Mouse (Mus musculus): ENCODE results near the gene Hpd. TPM values are rescaled to one million over a fixed set of nuclear protein-coding genes. Genes with fewer than 3 reads are reported as not detected.

Gene Hpd
- polyA plus RNA-seq, 1 experiment from 2014 or later, result not detected

- WGBS (ENCODE audit: insufficient replicate concordance), result 82% methylated on average over 15 of the region's 15 CpGs
Observed at GRCm38 (mm10) chr5:123180390-123180789, 2.1 kb downstream of the Hpd start.

DNA sequence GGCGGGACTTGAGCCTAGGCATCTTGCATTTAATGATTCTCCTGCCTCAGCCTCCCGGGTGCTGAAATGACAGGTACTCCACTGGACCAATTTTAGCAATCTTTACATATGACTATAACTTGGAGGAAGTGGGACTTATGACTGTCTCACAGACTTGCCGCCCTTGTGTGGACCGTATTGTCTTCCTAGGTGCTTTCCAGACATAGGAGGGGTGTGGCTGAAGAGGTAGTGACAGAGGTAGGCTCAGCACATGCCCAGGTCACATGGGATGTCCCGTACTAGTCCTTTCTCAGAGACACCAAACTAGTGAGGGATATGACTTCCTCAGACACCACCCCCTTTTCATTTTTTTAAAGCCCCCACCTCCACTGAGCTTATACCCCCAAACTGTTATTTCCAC, 3.7 kb downstream of the Hpd start:
- WGBS (ENCODE audit: insufficient replicate concordance), result 83% methylated on average over 5 of the region's 5 CpGs

More at GRCm38 (mm10) chr5:123180390-123180789, 2.1 kb downstream of the Hpd start:
- H3K27ac ChIP-seq (ENCODE audit: low read depth, low read length), result no peak overlapping the region
- H3K4me3 ChIP-seq (ENCODE audit: low read depth, low read length), result no peak overlapping the region
- no peaks in the 10 kb centered on the region for H3K27me3 ChIP-seq (ENCODE audit: control insufficient read depth, insufficient read depth, low read length)
- H3K4me1 ChIP-seq (ENCODE audit: control insufficient read depth, insufficient read depth, low read length), result no peaks in the 10 kb centered on the region
- H3K9me3 ChIP-seq (replicated peaks; ENCODE audit: control insufficient read depth, low read length), result no peaks in the 10 kb centered on the region
- H3K36me3 ChIP-seq (ENCODE audit: control insufficient read depth, insufficient read depth, low read length), result no peaks in the 10 kb centered on the region
- no peak for ATAC-seq (replicated peaks; ENCODE audit: insufficient number of reproducible peaks, low FRiP score, low TSS enrichment)
- H3K9ac ChIP-seq (ENCODE audit: low read depth, low read length), result no peak overlapping the region
- no peak overlapping the region for H3K4me2 ChIP-seq

DNA sequence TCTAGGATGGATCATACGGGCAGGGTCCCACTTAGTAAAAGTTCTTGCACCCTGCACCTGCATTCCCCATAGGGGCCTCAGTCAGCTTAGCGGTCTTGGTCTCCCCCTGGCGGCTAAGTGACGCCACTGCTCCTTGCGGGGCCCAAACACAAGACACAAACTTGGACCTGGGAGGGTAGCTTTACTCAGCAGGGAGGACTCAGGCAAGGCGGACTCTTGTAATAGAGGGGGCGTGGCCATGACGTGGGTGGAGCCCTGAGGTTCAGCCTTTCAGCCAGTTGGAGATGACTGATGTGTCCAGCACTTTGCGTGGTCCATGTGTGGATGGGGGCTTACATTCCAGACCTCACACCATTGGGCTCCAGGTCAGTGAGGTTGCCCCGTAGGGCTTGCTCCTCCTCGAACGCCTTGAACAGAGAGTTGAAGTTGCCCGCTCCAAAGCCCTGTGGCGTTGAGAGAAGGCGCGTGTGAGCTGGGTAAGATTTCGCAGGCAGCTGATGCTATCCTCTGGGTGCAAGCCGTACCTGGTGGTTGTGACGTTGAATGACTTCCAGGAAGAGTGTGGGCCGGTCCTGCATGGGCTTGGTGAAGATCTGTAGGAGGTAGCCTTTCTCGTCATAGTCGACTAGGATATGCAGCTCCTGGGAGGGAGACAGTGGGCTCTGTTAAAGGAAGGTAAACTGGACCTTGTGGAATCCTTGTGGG, 10.7 kb downstream of the Hpd start:
- 10% methylated on average over 22 of the region's 22 CpGs for WGBS (ENCODE audit: insufficient replicate concordance)
- Histone ChIP-seq H3K9me3 (replicated peaks; ENCODE audit: control insufficient read depth, low read length) (no peaks in the 10 kb centered on the region), H3K36me3 (ENCODE audit: control insufficient read depth, insufficient read depth, low read length) (no peaks in the 10 kb centered on the region), H3K4me2 (peak overlapping the region; percentile 58), H3K4me1 (ENCODE audit: control insufficient read depth, insufficient read depth, low read length) (no peaks in the 10 kb centered on the region; the same call in 1 of the 2 replicates), H3K27ac (ENCODE audit: low read depth, low read length) (no peak overlapping the region), H3K9ac (ENCODE audit: low read depth, low read length) (no peak overlapping the region), H3K4me3 (ENCODE audit: low read depth, low read length) (0 out of 2 replicates have a peak overlapping the region, but pooled peaks have one; percentile 1), H3K27me3 (ENCODE audit: control insufficient read depth, insufficient read depth, low read length) (no peaks in the 10 kb centered on the region)
- ATAC-seq (replicated peaks; ENCODE audit: insufficient number of reproducible peaks, low FRiP score, low TSS enrichment), result peak; percentile 66

More for the DNA sequence above, 3.7 kb downstream of the Hpd start:
- no peak overlapping the region for H3K4me3 ChIP-seq (ENCODE audit: low read depth, low read length)
- no peak overlapping the region for H3K9ac ChIP-seq (ENCODE audit: low read depth, low read length)
- no peak overlapping the region for H3K4me2 ChIP-seq
- no peak for ATAC-seq (replicated peaks; ENCODE audit: insufficient number of reproducible peaks, low FRiP score, low TSS enrichment)
- no peaks in the 10 kb centered on the region for H3K9me3 ChIP-seq (replicated peaks; ENCODE audit: control insufficient read depth, low read length)
- H3K36me3 ChIP-seq (ENCODE audit: control insufficient read depth, insufficient read depth, low read length), result no peaks in the 10 kb centered on the region
- no peak overlapping the region for H3K27ac ChIP-seq (ENCODE audit: low read depth, low read length)
- no peaks in the 10 kb centered on the region for H3K27me3 ChIP-seq (ENCODE audit: control insufficient read depth, insufficient read depth, low read length)
- H3K4me1 ChIP-seq (ENCODE audit: control insufficient read depth, insufficient read depth, low read length), result no peaks in the 10 kb centered on the region

DNA sequence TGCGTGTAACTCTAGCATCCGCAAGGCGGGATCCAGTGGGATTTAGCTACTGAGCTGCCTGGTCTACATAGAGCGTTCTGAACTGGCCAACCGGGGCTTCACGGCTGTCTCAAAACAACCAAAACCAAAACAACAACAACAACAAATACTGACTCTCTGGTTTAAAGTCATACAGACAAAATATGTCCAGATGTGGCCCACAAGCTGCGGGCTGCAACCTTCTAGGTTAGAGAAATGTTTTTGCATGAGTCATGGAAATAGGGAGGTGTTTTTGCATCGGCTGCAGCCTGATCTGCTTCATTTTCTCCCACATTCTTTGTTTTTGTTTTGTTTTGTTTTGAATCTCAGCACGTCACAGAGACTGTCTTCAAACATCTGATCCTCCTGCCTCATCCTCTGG, 12.2 kb downstream of the Hpd start:
- H3K4me3 ChIP-seq (ENCODE audit: low read depth, low read length), result no peak overlapping the region
- no peak overlapping the region for H3K9ac ChIP-seq (ENCODE audit: low read depth, low read length)
- WGBS (ENCODE audit: insufficient replicate concordance), result 80% methylated on average over 9 of the region's 9 CpGs
- no peaks in the 10 kb centered on the region for H3K9me3 ChIP-seq (replicated peaks; ENCODE audit: control insufficient read depth, low read length)
- ATAC-seq (replicated peaks; ENCODE audit: insufficient number of reproducible peaks, low FRiP score, low TSS enrichment), result no peak
- no peak overlapping the region for H3K4me2 ChIP-seq
- no peaks in the 10 kb centered on the region; the same call in 1 of the 2 replicates for H3K4me1 ChIP-seq (ENCODE audit: control insufficient read depth, insufficient read depth, low read length)
- peaks cover 12% of the 10 kb centered on the region for H3K36me3 ChIP-seq (ENCODE audit: control insufficient read depth, insufficient read depth, low read length)
- no peak overlapping the region for H3K27ac ChIP-seq (ENCODE audit: low read depth, low read length)
- no peaks in the 10 kb centered on the region for H3K27me3 ChIP-seq (ENCODE audit: control insufficient read depth, insufficient read depth, low read length)

DNA sequence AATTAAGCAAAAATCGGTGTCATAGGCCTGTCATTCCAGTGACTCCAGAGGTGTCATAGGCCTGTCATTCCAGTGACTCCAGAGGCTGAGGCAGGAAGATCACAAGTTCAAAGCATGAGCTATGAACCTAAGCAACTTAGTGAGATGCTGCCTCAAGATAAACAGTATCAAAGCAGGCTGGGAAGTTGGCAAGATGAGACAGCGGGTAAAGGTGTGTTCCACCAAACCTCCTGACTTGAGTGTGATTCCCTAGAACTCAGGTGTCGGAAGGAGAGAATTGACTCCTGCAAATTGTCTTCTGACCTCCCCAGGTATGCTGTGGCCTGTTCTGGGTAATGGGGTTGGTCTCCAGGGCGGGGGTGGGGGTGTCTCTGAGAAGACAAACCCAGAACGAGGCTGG, 13.2 kb downstream of the Hpd start, which contains the start of gene Psmd9:
Gene Psmd9 (plus strand): TSS at position 130 of the 400 bp plus-strand sequence.
- Histone ChIP-seq H3K4me2 (no peak within 1 kb of the TSS), H3K4me3 (ENCODE audit: low read depth, low read length) (no peak within 1 kb of the TSS), H3K9ac (ENCODE audit: low read depth, low read length) (no peak within 1 kb of the TSS), H3K27me3 (ENCODE audit: control insufficient read depth, insufficient read depth, low read length) (no peaks in the 10 kb centered on the region), H3K27ac (ENCODE audit: low read depth, low read length) (no peak within 1 kb of the TSS), H3K4me1 (ENCODE audit: control insufficient read depth, insufficient read depth, low read length) (no peaks in the 10 kb centered on the region; the same call in 1 of the 2 replicates), H3K9me3 (replicated peaks; ENCODE audit: control insufficient read depth, low read length) (no peaks in the 10 kb centered on the region), H3K36me3 (ENCODE audit: control insufficient read depth, insufficient read depth, low read length) (peaks cover 16% of the 10 kb centered on the region)
- ATAC-seq (replicated peaks; ENCODE audit: insufficient number of reproducible peaks, low FRiP score, low TSS enrichment), result no peak
- 82% methylated on average over 5 of the region's 5 CpGs for WGBS (ENCODE audit: insufficient replicate concordance)

- no peaks in the 10 kb centered on the region for H3K27me3 ChIP-seq (ENCODE audit: control insufficient read depth, insufficient read depth, low read length)
- no peak overlapping the region for H3K4me3 ChIP-seq (ENCODE audit: low read depth, low read length)
- no peak overlapping the region for H3K9ac ChIP-seq (ENCODE audit: low read depth, low read length)
- H3K36me3 ChIP-seq (ENCODE audit: control insufficient read depth, insufficient read depth, low read length), result peaks cover 29% of the 10 kb centered on the region
- no peak overlapping the region for H3K4me2 ChIP-seq
- no peak overlapping the region for H3K27ac ChIP-seq (ENCODE audit: low read depth, low read length)
- 81% methylated on average over 5 of the region's 5 CpGs for WGBS (ENCODE audit: insufficient replicate concordance)
- ATAC-seq (replicated peaks; ENCODE audit: insufficient number of reproducible peaks, low FRiP score, low TSS enrichment), result no peak
- H3K9me3 ChIP-seq (replicated peaks; ENCODE audit: control insufficient read depth, low read length), result no peaks in the 10 kb centered on the region
- H3K4me1 ChIP-seq (ENCODE audit: control insufficient read depth, insufficient read depth, low read length), result no peaks in the 10 kb centered on the region; the same call in 1 of the 2 replicates
Observed at GRCm38 (mm10) chr5:123167591-123167990, 14.9 kb downstream of the Hpd start.

DNA sequence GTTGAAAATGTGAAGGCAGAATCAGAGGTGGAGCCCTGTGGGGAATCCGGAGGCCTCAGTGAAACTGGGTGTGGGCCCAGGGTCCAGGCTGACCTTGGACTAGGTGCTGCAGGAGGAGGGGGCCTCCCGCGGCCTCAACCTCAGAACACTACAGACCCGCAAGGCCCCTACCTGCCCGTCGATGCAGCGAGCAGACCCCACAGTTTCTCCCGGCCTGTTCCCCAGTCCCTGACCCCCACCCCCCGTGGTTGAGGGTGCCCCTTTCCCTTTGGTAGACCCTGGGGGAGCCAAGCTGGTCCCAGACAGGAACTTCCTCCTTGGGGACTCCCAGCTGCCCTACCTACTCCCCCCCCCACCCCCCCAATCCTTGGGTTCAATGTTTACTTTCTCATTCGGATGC, 16.1 kb downstream of the Hpd start:
- Histone ChIP-seq H3K4me3 (ENCODE audit: low read depth, low read length) (no peak overlapping the region), H3K4me2 (no peak overlapping the region), H3K9me3 (replicated peaks; ENCODE audit: control insufficient read depth, low read length) (no peaks in the 10 kb centered on the region), H3K36me3 (ENCODE audit: control insufficient read depth, insufficient read depth, low read length) (peaks cover 33% of the 10 kb centered on the region), H3K27me3 (ENCODE audit: control insufficient read depth, insufficient read depth, low read length) (no peaks in the 10 kb centered on the region), H3K27ac (ENCODE audit: low read depth, low read length) (no peak overlapping the region), H3K4me1 (ENCODE audit: control insufficient read depth, insufficient read depth, low read length) (no peaks in the 10 kb centered on the region), H3K9ac (ENCODE audit: low read depth, low read length) (no peak overlapping the region)
- WGBS (ENCODE audit: insufficient replicate concordance), result 91% methylated on average over 10 of the region's 10 CpGs
- no peak; the same call in 1 of the 2 replicates for ATAC-seq (replicated peaks; ENCODE audit: insufficient number of reproducible peaks, low FRiP score, low TSS enrichment)

DNA sequence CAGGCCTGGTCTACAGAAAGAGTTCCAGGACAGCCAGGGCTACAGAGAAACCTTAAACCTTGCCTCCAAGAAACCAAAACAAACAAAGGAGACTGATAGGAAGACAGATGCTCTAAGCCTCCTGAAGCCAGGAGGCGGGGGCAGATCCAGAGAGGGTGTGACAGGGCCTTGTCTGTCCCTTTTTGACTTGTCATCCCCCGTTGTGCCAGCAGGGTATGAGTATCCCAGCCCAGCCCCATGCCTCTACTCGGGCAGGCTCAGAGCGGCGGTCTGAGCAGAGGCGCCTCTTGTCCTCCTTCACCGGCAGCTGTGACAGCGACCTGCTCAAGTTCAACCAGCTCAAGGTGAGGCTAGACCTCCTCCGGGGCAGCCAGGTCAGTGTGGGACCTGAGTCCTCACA, 19.6 kb downstream of the Hpd start:
- Histone ChIP-seq H3K27me3 (ENCODE audit: control insufficient read depth, insufficient read depth, low read length) (no peaks in the 10 kb centered on the region), H3K9ac (ENCODE audit: low read depth, low read length) (no peak overlapping the region), H3K4me2 (no peak overlapping the region), H3K9me3 (replicated peaks; ENCODE audit: control insufficient read depth, low read length) (no peaks in the 10 kb centered on the region), H3K4me1 (ENCODE audit: control insufficient read depth, insufficient read depth, low read length) (no peaks in the 10 kb centered on the region), H3K36me3 (ENCODE audit: control insufficient read depth, insufficient read depth, low read length) (peaks cover 62% of the 10 kb centered on the region), H3K27ac (ENCODE audit: low read depth, low read length) (no peak overlapping the region), H3K4me3 (ENCODE audit: low read depth, low read length) (no peak overlapping the region)
- no peak for ATAC-seq (replicated peaks; ENCODE audit: insufficient number of reproducible peaks, low FRiP score, low TSS enrichment)
- 68% methylated on average over 9 of the region's 9 CpGs for WGBS (ENCODE audit: insufficient replicate concordance)

- no peak overlapping the region for H3K4me3 ChIP-seq (ENCODE audit: low read depth, low read length)
- no peaks in the 10 kb centered on the region for H3K9me3 ChIP-seq (replicated peaks; ENCODE audit: control insufficient read depth, low read length)
- WGBS (ENCODE audit: insufficient replicate concordance), result 91% methylated on average over 15 of the region's 15 CpGs
- no peak overlapping the region for H3K27ac ChIP-seq (ENCODE audit: low read depth, low read length)
- peaks cover 62% of the 10 kb centered on the region for H3K36me3 ChIP-seq (ENCODE audit: control insufficient read depth, insufficient read depth, low read length)
- H3K9ac ChIP-seq (ENCODE audit: low read depth, low read length), result no peak overlapping the region
- 0 out of 2 replicates have a peak, but pooled peaks have one; percentile 32 for ATAC-seq (replicated peaks; ENCODE audit: insufficient number of reproducible peaks, low FRiP score, low TSS enrichment)
- H3K4me1 ChIP-seq (ENCODE audit: control insufficient read depth, insufficient read depth, low read length), result no peaks in the 10 kb centered on the region
- H3K27me3 ChIP-seq (ENCODE audit: control insufficient read depth, insufficient read depth, low read length), result no peaks in the 10 kb centered on the region
- no peak overlapping the region for H3K4me2 ChIP-seq
Observed at GRCm38 (mm10) chr5:123160341-123160740, 22.2 kb downstream of the Hpd start.
